Mouse (Mus musculus) neutrophil, adult 5-6 weeks (primary cell): ENCODE measurements around the gene Hspd1. TPM values are rescaled to one million over a fixed set of nuclear protein-coding genes. Genes with fewer than 3 reads are reported as not detected.
"Not testable (repeated sequence)": the region's sequence is repeated elsewhere in the genome, so short reads cannot be mapped to it uniquely, and the experiment has no call there.

Experiments
- ATAC-seq: fragments of 151-379, 151-347 bp; 2 replicates; pipeline ENCODE4 v1.8.0; 2017; ENCODE audit warnings: mild to moderate bottlenecking, moderate TSS enrichment; ENCODE audit not compliant: insufficient number of reproducible peaks, poor library complexity, low FRiP score, severe bottlenecking; ENCODE audit errors: extremely low read depth
- total RNA-seq: library from RNA; stranded (forward); fragments of 200-1000 nt; gene quantifications from 2 replicates; pipeline ENCODE4 v1.2.3, GENCODE M21; 2017

Hspd1 gene
- total RNA-seq, 1 experiment from 2014 or later, result 84.4 TPM

DNA sequence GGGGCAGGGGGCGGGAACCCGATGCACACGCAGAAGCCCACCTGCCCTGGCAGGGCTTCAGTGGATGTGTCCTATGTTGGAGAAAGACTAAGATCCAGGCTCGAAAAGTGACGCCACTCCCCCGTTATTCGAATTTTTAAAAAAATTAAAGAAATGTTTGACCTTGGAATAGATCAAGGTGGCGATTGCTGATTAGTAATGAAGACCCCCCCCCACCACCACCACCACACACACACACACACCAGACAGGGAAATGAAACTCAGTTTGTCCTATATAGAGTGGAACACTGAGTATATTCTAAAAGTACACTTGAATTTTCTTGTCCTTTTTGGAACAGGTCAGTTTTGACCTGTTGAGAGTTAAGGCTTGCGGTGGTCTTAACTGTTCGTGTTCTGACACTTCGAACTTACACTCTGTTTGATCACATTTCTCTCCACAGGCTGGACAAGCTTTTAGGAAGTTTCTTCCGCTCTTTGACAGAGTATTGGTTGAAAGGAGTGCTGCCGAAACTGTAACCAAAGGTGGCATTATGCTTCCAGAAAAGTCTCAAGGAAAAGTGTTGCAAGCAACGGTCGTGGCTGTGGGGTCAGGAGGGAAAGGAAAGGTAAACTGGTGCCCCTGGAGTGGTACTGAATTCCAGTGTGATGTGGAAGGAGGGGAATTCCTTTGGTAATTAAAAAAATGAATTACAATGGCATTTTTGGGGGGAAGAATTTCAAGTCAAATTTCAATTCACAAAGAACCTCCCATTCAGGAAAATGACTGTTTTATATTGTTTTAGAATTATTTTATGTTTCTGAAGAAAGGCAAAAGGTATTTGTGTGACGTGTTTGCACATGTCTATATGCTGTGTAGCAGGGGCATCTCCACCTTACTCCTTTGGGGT lies 811 bp upstream of the Hspd1 start:
- no peak for ATAC-seq

DNA sequence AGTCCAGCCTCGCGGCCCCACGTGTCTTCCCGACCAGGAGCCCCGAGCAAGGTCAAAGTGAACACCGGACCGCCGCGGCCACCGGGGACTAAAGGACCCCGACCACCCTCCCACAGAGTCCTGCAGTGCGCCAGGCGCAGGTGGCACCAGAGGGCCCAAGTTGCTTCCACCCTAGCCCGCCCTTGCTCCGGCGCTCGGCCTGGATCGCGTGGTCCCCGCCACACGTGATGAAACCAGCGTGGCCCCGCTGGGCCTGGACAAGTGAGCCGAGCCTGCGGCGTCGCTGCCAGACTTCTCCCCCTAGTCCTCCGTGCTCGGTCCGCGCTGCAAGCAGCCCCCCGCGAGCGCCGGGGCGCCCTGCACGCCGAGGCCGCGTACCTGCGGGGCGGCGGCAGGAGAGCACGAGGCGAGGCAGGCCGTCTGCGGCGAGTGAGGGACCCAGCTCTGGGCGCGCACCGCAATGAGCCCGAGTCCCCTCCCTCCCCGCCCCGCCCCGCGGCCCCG lies 590 bp downstream of the Hspd1 start:
- peak; percentile 10; the same call in 1 of the 2 replicates for ATAC-seq

DNA sequence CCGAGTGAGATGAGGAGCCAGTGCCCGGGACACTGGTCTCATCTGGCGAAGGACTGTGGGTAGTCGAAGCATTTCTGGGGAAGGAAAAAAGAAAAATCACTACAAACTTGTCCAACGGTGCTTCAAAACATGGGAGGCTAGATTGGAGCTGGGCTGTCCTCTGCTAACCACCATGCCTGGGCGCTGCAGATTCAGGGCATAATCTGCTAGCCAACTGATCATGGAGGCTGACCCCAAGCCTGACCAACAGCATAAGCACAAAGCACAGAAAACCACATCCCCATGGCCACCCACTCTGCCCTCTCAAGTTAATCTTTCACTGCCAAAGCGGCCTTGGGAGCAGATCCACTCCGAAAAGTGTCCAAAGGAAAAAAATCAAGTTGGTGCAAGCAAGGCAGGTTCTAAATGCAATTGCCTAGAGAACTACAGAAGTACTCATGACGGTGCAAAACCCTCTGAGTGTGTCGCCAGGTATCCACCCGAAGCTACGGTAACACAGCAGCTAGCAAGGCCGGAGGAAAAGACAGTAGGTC lies 1.1 kb downstream of the Hspd1 start:
- ATAC-seq, result no peak; the same call in 1 of the 2 replicates

DNA sequence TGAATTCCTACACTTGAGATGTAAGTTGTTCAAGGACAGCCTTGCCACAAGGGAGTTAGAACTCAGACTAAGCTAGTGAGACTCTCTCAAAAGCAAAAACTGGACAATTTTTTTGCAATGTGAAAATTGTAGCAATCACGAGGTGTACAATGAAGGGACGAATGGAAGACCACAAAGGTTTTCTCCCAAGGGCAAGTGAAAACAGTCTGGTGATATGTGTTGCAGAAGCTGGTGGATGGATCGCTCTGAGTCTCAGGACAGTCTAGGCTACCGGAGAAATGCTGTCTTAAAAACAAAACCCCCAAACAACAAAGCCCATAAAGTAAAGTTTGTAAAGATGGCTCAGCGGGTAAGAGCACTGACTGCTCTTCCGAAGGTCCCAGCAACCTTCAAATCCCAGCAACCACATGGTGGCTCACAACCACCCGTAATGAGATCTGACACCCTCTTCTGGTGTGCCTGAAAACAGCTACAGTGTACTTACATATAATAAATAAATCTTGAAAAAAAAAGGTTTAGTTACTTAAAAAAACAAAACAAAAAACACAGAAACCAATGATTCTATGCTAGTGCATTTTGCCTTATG lies 2.2 kb downstream of the Hspd1 start:
- ATAC-seq, result no peak

DNA sequence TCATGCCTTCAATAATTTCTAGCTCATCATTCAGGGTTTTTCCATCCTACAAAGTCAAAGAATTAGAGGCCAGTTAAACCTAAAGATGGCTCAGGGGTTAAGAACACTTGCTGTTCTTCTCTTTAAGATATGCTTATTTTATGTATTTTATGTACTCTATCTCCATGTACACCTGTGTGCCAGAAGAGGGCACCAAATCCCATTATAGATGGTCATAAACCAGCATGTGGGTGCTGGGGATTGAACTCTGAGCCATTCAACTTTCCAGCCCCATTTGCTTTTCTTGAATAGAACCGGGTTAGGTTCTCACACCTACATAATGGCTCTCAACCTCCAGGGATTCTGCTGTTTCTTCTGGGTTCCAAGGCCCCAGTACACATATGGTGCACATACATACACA lies 5.9 kb downstream of the Hspd1 start:
- no peak for ATAC-seq

DNA sequence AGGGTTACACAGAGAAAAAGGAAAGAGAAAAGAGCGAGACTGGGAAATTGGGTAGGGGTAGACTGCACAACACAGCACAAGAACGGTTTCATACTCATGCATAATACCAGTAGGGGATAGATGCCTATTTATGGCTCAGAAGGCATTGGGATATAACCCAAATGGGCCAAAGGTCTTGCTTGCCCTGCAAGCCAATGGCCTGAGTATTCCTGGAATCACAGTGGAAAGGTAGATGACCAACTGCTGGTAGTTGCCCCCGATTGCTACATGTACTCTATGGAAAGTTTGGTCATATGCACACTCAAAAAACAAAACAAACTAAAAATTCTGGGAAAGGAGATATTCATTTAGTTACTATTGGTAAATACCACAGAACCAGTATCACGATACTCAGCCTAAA lies 8.4 kb downstream of the Hspd1 start:
- ATAC-seq, result no peak

DNA sequence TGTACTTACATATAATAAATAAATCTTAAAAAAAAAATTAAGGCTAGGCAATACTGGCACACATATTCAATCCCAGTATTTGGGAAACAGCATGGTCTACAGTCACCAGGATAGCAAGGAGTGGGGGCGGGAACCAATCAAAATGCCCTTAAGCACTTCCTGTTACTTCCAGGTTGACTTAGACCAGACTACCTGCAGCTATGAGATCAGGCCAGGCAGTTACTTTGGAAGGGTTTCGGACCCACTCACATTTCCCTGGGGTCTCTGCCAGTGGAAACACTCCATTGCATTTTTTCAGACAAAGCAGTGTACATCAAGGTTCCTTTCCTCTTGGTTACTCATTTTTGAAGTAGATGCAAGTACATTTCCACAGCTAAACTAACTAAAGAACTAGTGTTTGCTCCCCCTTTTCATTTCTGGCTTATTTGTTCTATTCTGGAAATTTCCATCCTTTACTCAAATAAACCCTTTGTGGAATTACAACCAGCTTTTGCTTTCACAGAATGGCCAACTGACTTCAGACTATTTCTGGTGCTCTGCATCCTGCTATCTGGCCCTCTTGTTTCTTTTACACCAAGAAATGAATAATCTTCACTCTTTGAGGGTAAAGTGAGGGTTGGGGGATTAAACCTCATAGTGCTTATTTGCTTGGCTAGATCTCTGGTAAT lies 11.1 kb downstream of the Hspd1 start:
- ATAC-seq, result no peak

DNA sequence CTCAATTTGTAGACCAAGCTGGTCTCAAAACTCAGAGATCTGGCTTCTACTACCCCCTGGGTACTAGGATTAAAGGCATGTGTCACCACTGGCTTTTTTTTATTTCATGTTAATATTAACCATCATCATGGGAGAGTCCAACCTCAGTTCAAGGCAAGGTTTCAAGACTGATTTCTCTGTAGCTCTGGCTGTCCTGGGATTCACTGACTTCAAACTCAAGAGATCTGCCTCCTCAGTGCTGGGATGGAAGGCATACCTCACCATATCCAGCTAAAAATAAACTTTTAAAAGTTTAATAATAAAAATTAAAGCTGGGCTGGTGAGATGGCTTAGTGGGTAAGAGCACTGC lies 11.7 kb downstream of the Hspd1 start:
- ATAC-seq, result no peak

DNA sequence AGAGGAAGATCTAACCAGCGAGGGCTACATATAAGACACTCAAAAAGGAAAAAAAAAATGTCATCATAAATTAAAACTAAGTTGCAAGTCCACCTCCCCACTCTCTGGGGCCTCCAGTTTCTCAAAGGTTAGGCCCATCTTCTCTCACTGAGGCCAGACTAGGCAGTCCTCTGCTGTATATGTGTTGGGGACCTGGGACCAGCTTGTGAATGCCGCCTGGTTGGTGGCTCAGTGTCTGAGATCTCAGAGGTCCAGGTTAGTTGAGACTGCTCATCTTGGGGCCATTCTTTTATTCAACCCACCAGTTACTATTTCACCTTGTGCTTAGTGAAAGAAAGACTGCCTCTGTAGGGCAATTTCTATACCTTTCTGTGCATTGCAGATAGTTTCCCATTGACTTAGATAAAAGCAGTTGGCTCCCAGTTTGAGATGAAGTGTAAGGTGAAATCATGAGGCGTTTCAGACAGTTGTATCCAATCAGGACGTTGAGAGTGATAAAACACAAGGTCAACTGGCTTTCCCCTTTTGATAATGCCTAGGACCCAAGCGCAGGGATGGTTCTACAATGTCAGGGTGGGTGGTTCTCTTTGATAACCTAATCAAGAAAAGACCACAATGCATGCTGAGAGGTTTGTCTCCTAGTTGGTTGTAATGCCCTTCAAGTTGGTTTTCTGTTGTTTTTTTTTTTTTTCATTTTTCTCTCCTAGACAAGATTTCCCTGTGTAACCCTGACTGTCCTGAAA lies 12.2 kb downstream of the Hspd1 start:
- no peak for ATAC-seq

DNA sequence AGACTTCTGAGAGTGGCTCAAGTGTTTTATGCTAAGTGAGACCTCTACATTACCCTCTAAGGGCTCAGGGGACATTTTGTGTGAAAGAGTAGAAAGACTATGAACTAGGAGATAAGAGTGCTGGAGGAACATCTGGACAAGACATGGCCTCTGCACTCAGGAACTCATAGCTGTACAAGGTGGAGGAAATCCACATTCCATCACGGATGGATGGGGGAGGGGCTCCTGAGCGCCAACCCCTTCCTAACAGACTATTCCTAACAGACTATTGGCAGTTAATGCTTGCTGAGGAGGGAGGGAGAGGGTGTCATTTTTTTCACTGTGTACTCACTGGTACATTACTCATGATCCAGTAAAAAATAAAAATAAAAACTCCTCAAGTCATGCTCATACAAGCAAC lies 13.3 kb downstream of the Hspd1 start:
- no peak for ATAC-seq

DNA sequence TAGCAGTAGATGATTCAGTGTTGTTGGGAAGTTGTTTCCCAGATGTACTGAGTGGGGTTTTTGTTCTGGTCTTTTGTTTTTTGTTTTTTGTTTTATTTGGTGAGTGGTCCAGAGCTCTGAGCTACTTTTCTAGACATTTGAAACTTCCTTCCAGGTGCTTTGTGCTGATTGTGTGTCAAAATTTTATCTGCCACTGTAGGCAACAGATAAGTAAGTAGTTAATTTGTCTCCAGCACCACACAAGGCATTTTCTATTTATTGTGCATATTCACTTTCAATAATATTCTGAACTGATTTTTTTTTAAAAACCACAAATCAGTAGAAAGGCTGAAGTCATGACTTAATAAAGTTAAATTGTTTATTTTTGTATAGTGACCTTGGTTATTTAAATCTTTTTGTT lies 15.7 kb downstream of the Hspd1 start:
- not testable (repeated sequence) for ATAC-seq

DNA sequence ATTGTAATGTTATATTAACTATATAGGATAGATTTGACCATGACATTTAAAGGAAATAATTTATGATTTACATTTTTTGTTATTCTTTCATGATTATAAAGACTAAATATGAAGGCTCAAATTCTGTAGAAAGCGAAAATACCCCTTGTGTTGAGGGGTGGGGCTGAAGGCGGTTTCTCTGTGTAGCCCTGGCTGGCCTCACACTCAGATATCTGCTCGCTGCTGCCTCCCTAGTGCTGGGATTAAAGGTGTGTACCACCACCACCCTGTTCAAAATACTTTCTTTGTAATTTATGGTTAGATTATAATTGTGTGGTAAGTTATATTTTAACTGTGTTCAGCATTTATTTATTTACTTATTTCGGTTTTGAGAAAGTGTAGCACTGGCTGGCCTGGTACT lies 26.3 kb downstream of the Hspd1 start:
- no peak for ATAC-seq

DNA sequence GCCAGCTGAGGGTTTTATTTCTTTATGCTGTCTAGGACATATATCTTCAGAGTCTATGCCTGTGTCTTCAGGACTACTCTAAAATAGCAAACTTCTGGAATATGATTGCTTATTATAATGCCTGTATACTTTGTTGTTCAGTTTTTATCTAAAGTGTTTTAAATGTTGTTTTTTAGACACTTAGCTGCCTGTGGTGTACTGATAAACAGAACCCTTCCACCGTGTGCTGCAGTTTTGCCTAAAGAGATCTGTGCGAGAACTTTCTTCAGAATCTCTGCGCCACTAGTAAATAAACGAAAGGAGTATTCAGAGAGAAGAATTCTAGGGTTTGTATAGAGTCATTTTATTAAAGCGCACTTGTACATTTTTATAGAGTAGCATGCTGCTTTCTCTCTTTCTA lies 26.9 kb downstream of the Hspd1 start:
- no peak for ATAC-seq

DNA sequence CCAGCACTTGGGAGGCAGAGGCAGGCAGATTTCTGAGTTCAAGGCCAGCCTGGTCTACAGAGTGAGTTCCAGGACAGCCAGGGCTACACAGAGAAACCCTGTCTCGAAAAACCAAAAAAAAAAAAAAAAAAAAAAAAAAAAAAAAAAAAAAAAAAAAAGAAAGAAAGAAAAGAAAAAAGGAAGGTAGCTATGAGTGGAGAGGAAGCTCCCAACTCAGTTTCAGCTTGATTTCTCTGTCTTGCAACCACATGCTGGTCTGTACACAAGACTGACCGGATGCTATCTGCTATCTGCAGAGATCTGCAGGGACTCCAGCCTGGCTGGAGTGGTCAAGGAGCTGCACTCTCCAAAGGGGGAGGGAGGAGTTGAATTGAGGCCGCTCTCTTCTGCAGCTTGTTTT lies 29.7 kb downstream of the Hspd1 start:
- not testable (repeated sequence) for ATAC-seq

DNA sequence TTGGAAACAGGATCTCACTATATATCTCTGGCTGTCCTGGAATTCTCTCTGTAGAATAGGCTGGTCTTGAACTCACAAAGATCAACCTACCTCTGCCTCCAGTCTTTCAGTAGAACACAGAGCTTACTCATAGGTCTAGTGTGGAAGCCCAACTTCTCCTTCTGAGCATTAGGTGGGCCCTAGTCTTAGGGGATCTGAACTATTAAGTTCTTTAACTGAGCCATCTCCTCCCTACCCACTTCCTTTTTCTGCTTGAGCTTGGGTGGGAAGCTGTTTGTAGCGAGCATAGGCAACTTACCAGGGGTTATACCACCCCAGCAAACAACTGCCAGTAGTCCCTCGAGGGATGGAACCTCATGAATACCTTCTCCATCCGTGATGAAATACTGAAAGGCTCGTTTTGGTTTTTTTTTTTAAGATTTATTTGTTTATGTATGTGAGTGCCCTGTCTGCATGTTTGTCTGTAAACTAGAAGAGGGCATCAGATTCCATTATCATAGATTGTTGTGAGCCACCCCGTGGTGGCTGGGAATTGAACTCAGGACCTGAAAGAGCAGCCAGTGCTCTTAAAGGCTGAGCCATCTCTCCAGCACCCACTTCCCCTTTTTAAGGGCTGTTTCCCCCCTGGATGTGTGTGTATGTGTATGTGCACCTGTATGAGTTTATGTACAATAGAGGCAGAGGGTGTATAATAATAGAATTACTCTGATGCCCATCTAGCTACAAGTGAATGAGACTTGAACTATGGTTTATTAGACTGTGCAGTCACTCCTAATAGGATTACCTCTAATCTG lies 32.5 kb downstream of the Hspd1 start:
- no peak for ATAC-seq

DNA sequence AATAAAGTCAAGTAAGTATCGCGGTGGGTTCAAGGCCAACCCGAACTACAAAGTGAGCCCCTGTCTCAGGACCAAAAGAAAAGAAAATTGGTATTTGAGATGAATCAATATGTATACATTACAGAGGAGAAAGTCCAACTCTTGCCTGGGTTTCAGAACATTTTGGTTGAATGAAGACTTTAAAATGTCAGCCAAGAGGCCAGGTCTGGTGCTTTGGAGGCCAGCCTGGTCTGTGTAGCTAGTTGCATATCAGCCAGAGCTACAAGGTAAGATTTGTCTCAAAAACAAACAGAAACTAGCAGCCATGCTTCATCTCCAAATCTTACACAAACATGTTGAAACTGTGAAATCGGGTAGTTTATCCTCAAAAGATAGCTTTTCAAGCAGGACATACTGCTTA lies 34.4 kb downstream of the Hspd1 start:
- ATAC-seq, result no peak

DNA sequence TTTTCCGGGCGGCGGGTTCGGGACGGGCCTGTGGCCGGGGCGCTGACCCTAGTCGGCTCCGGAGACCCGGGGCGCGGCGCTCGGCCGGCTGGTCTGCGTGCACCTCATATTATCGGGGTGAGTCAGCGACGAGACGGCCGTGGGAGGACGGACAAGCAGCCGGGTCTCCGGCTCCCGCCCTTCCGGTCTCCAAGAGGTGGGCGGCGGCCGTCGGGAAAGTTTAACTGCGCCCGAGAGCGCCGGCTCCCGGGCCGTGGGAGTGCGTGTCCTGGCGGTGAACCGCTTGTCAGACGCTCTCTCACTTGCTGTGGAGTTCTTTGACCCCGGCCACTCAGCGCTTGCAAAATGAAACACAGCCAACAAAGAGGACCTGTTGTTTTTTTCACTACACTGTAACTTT lies 35.0 kb downstream of the Hspd1 start:
- no peak for ATAC-seq

DNA sequence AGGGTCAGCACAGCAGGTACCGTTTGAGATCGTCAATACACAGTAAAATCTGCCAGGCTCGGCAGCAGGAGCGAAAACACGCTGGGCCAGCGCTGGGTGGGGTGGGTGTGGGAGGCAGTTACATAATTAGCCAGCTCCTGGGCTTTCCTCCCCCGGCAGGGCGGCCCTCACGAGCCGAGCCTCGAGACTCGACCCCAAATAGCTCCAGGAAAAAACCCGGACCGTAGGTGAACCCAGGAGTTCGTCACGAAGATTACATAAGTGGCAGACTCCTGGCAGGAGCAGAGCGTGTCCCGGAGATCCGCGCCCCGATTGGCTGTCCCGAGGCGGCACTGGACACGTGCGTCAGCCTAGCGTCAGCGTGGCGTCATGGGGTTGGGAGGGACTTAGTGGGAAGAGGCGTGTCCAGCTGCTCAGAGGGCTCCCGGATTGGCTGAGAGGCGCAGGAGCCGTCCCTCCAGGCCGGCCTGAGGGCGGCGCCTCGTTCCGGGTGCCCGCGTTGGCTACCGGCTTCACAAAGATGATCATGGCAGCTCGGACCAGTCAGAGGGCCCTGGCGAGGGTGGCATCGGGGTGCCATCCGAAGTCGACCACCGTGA lies 35.6 kb downstream of the Hspd1 start, which contains the start of gene Coq10b:
Coq10b (plus strand) TSS at position 416 of the 599 bp plus-strand sequence.
- ATAC-seq, result peak; percentile 98
